Mouse (Mus musculus) heart, postnatal 0 days (tissue): ENCODE results near the gene Pou6f2.

Experiments used
- CTCF ChIP-seq: IDR thresholded peaks from 2 replicates; pipeline ENCODE4 v1.5.1; 2016; ENCODE audit warnings: antibody characterized with exemption, control low read depth, low read depth
- EP300 ChIP-seq: IDR thresholded peaks from 2 replicates; pipeline ENCODE4 v1.6.1; 2016; ENCODE audit warnings: antibody characterized with exemption, low read depth

DNA sequence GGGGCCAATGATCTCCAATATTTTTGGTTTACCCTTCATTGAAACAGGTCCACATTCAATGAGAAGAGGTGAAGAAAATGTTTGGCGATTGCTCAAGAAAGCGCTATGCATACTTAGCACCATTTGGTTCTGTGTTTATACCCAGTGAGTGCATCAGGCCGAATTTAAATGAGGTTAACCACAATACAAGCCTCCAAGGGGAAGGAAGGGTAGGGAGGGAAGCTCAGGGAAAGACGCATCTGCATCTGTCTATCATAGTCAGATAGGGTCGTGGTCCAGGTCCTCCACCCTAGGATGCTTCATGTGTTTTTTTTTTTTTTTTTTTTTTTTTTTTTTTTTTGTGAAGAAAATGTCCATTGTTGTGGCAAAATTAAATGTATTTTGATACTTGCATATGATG is 236.9 kb downstream of the Pou6f2 start:
- TF ChIP-seq CTCF (no peak), EP300 (no peak)
